Mouse (Mus musculus) kidney, postnatal 10 days (tissue): ENCODE data around the gene Dock2.

ENCODE experiments used
- DNase-seq: peaks from one replicate; pipeline ENCODE4 v3.0.0; 2021; ENCODE audit warnings: mixed read lengths

Dock2 gene

GRCm38 (mm10) chr11:34181214-34182117 is 602.2 kb downstream of the Dock2 start:
- peak; percentile 79 for DNase-seq

DNA sequence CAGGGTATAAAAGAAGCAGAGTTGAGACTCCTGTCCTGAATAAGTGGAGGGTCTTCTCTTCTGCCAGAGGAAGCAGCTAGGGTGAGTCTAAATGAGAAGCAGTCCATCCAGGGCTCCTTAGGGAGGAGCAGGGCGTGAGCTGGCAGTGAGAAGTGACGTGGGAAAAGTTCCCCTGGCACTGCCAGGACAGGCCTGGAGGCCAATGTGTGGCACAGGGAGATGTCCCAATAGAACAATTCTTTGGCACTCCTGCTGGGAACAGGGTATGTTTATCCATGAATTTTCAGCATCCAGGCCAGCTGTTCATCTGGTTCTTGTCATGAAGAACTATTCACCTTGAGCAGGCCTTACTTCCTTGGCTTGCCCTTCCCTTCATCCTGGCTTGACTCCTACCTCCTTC is 604.9 kb downstream of the Dock2 start:
- no peak for DNase-seq
